Mouse (Mus musculus) T-helper 17 cell (primary cell): ENCODE measurements at regions not wholly inside any gene's neighbourhood (a gene's known extent, or its start where the extent isn't known, plus 50 kb on each side); places are given as distances from the start of the nearest gene placed in this dataset.

Experiments
- in situ Hi-C, 2 experiments: fragments of 300-600 bp; cut with MboI, MseI; formaldehyde crosslinking; loops; 1 replicate in 1 of 2; 2 replicates in 1 of 2; pipeline ENCODE4 v1.15.1; 2025; ENCODE audit warnings: high pct_unique_total_duplicates in 2 of 2

DNA sequence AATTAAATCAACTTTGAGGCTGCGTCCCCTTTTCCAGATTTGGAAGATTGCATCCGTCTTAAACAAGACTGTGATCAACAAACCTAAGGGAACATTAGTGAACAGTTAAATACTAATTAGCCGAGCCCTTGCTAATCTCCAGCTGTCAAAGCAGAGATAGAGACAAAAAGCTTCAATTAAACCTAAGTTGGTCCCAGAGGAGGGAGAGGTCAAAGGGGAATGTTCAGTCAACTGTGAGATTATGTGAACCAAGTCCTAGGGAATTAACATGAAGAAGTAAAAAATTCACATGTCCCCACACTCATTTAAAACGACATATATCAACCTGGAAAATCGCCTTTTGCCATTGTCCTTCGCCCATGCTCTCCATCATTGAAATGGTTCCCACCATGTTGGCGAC lies 59.7 kb upstream of the Tbx20 start:
- in situ Hi-C loops, result no loop called here

DNA sequence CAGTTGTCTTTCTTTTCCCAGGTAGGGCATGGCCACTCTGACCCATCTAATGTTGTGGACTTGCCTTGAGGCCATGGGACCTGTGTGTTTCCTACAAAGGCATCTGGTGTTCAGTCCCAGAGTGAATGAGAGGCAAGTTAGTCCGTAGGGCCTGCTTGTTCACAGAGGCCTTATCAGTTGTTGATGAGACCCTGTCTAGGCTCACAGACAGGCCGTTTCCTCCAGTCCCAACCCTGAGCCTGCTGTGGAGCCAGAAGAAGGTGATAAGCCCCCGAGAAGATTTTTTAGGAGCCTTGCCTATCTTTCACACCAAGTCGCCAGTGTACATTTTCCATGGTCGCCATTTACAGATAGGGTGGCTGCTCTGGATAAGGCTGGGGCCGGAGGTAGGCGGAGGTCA lies 74.1 kb upstream of the Tbx20 start:
- in situ Hi-C loops, result no loop called here

DNA sequence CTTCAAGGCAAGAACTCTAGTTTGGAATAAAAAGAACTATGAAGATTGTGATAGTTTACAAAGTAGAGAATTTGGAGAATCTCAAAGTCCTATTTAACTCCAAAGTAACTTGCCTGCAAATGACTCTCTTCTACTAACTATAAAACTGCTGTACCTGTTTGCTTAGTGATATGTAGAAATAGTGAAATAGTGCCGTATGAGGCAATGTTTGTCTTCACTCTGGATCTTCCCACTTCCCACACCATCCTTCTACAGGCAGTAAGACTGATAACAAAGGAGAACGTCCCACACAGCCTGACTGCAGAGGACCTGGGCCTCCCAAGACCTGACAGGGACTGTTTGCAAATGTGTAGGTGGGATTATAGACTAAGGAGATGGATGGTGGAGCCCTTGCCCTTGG lies 85.4 kb upstream of the Tbx20 start:
- in situ Hi-C loops, result no loop called here

DNA sequence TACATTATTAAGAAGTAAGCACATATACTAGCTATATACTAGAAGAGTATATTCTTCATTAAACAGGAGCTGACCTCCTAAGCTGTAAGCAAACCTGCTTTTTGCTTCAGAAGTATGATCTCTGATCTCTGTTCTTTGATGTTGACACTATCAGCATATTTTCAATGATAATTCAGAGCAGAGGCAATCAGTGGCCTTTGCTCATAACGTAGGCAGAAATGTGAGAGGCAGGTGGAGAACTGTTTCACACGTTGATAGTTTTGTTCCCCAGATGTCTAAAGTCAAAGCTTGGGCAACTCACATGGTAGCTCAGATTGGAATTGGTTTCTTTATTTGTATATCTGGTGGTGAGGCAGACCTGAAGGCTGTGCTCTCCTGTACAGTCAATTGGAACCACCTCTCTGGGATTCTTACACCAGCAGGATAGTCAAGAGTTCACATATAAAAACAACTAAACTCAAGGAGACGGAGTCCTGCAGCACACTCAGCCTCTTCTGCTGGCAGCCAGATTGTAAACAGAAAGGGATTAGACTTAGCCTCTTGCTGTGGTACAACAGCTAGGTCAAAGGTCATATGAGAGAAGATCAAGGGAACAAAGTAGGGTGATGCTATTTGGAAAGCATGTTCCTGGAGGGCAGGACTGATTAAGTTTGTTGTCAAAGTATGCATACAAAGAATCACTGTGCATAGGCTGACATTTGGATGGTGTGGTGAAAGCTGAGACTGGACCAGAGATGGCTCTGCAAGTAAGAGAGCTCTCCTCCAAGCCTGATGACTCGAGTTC lies 92.5 kb upstream of the Tbx20 start:
- in situ Hi-C loops, result no loop called here

DNA sequence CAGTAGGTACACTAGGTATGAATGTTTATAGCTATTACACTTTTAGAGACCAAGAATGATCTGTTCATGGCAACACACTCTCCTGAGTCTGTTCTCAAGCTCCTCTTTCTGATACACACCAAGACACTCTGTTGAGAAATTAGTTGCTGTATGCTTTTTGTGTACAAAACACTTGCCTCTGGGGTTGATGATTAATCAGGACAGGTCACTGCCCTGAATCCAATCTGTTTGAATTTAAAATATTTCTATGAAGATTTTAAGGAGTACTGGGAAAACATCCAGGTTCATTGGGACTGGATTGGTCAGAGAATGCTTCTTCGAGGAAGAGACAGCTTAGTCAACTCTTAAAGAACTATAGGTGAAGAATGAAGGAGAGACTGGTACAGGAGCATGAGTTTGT lies 94.6 kb upstream of the Tbx20 start:
- in situ Hi-C loops, result no loop called here

DNA sequence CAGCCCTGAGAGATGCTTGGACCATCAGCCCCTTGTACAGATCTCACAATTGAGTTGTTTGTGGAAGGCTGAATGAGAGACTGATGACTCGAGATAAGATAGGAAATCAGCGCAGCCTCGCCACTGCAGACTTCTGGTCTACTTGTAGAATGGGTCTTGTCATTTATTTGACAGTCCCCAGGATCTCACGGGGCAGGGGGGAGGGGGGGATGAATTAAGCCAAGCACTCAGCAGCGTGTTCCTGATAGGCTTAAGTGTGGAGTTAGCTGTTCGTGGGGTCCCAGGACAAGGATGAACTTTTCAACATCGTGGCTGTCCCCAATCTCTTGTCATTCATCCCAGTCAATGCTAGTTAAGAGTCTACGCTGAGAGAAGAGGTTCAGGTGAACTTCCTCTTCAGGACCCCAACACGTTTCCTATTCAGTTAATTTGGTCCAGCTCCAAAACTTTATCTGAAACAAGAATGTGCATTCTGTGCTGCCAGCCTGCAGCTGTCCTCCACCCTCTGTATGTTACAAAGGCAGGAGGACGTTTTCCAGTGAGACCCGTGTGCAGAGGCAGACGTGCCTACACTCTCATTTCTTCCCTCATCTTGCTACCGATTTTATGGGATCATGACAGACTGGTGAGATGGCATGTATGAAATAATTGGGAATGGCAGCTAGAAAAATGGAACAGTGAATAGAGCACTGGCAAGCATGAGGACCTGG lies 100.5 kb upstream of the Tbx20 start:
- in situ Hi-C loops, result no loop called here

DNA sequence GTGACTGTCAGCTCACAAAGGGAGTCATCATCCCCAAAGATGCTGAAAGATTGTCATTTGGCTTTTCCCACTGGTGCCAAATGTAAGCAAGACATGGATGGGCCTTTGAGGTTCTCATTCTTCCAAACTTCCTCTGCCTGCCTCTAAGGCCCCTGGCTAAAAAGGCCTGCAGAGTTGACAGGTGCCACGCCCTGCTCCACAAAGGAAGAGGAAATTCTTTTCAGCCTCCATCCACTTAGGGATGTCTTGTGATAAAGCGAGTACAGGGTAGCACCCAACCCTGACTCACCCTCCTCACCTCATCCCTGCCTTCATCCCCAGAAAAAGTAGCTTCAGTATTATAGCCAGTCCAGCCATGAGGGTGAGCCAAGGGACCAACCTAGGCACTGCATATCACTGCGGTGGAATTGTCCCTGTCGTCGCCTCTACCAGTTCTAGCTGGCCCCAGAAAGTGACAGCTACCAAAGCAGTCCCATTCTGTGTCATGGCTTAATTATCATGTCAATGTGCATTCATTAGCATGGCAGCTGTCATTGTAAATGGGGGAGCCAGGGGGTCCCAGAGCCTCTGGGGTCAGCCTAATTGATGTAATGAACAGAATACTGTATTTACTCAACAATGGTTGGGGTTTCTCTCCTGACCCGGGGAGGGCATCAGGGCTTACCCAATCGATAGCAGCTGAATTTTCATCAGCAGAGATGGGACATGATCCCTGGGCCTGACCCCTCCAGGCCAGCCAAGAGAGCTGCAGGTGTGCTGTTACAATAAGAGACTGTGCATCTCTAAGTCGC lies 104.5 kb upstream of the Tbx20 start:
- in situ Hi-C loops, result no loop called here

DNA sequence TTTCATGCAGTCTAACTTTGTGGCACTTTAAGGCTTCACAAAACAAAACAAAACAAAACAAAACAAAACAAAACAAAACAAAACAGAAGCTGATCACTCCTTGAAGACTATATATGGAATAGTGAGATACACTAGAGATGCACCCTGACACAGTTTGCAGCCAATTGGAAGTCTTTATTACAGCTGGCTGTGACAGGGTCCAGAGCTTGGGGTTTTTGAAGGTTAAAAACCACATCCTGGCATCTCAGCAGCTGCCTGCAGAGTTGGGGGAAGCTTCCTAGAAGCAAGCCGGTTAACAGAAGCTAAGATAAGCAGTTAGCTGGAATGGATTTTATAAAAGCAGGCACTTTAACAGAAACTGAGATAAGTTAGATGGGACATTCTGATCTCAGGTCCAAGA lies 105.6 kb upstream of the Tbx20 start:
- in situ Hi-C loops, result loop anchor here in 1 of 2 experiments (10.0 kb wide), 1 partner anchor 495 kb away; no protein-coding TSS in a partner anchor

DNA sequence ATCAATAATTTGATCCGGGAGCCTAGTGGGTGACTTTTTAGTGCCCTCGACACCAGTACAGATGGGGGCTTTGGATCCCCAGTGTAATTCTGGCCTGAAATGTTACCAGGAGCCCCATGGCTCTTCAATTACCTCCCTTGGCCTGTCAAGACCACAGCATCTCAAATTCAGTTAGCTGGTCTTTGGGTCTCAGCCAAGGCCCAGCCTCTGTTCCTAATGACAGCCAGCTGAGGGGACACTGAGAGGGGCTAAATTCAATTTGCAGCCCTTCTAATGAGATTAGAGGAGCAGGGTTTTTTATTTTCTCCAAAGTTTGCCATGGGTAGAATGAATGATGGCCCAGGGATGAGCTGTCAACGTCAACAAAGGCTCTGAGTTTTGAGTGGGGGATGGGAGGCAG lies 109.9 kb upstream of the Tbx20 start:
- in situ Hi-C loops, result loop anchor here in 1 of 2 experiments (10.0 kb wide), 1 partner anchor 491 kb away; no protein-coding TSS in a partner anchor

DNA sequence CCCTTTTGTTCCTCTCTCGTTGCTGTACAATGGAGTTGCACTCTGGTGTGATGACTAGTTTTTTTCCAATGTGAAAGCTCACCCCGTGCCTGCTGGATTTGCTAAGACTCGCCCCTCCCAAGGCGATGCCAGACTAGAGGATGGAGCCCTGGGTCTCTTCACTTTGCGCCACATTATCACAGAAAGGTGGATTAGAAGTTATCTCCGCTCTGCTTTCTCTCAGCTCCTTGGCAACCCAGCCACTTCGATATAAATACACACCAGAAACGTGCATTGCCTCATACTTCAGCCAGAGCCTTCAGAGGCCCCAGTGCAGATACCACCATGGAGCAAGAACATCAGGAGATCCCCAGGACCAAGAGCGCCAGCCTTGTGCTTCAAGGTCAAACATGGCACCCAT lies 114.2 kb upstream of the Tbx20 start:
- in situ Hi-C loops, result loop anchor here in 1 of 2 experiments (10.0 kb wide), 1 partner anchor 487 kb away; no protein-coding TSS in a partner anchor

DNA sequence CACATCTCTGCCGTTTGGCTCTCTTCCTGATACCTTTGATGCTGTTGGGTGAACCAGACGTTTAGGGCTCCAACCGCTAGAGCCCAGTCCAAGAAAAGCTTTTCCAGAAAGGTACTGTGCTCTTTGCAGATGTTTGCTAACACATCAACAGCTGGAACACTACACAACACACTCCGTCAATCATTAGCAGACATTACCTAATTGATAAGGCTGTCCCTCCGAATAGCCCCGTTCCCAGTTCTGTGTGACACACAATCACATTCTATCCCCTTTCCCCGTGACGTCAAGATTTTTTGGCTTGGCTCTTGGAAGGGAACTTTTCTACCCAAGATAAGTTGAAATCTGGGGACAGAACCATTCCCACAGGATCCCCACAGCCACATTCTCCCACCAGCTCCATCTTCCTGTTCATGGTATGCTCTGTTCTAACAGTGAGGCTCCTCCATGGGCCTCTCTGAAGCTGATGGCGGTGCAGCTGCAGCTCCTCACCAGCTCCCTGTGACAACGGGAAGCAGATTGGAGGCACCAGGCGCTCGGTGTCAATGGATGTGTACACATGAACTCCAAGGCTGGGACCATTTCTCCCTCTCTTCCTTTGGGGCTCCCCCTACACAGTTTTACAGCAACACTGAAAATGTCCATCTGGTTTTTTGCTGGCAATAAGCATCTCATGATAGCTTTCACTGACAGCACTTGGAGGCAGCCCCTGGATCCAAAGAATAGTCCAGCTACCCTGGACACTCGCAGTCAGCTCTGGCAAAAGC lies 122.6 kb upstream of the Tbx20 start:
- in situ Hi-C loops, result no loop called here

DNA sequence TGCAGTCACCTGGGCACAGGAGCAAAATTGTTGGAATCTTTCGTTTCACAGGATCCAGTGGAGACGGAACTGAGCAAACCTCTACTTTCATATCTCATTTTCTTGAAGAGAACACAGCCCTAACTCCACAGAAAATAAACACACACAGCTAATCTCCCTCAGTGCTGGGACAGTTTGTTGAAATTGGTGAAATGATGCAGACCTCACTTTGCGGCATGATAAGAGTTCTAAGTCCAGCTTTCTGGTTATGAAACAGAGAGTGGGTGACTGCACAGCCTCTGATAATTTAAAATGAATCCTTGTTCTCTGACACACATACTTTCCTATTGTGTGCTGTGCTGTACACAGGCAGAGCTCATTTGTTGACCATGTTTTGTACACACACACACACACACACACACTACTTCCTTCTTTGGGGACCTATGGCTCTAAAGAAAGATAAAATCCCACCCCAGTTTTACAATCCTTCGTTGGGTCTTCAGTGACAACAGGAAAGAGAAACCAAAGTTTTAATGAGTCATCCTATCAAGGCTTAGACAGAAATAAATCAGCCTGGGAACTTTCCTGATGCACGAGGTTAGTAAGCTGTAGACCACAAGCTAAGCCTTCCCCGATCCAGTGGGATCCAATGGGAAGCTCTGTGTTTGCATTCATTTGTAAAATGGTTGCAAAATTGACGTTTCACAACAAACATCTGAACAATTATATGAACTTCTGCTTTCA lies 125.3 kb upstream of the Tbx20 start:
- in situ Hi-C loops, result no loop called here

DNA sequence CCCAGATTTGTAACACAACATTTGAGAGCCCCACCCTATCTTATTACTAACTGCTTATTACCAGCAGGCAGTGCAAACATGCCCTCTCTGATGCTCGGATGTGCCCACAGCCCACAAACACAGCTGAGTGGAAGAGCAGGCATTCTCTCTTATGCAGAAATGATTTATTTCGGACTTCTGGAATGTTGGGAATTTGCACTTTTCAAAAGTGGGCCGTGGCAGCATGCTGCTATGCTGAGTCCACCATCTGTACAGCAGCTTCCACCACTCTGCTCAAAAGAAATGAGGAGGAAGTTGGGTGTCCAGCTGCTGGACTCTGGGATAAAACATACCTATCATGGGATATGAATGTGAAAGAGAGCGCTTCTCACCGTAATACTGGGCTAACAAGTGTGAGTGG lies 129.6 kb upstream of the Tbx20 start:
- in situ Hi-C loops, result no loop called here

DNA sequence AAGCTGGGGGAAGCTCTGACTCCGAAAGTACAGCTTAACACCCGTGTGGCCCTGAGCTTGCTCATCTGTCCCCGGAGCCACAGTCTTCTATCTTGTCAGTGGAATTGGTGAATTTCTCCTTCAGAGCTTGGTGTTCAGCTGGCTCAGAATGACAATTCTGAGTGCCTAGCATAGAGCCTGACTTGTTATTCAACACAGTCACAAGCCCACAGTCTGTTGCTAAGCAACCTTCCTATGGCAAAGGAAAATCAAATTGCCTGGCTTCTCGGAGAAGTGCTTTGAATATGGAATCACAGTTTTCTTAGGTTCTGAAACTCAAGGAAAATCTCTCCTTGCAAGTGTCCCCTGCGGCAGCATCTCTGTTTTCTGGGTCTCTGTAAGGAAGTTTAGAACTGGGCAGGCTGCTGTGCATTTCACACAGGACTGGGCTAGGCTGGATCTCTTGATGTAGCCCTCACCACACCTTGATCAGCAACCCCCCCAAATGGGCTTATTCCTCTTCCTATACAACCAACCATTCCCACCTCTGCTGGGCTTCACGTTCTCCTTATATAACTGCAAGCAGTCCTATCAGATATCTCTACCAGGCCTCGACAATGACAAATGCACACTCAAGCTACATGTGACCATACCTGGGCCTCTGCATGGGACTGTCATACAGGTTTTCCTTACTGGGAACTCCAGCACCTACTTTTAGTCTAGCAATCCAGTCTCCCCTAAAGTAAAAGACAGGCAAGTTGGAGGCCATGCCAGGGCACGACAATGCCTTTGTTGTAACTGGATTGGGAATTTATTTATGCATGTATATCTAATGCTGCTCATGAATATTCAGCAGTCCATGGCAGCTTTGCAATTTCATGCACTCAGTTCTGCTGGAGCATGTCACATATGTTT lies 135.2 kb upstream of the Tbx20 start:
- in situ Hi-C loops, result no loop called here

DNA sequence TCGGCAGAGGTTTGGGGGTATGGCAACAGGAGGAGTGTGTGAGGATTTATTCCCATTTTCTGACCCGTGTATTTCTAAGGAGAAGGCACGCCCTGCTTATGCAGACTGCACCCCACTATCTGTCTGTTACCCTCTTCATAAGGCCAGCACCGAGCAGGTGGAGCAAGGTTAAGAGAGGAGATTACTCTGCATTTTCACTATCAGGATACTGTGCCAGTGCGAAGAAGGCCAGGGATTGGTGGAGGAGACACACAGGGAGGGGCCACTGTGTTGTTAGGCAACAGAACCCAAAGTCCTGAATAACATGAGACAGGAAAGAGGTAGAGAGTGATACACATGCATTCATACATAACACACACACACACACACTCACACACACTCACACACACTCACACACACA lies 136.6 kb upstream of the Tbx20 start:
- in situ Hi-C loops, result no loop called here

DNA sequence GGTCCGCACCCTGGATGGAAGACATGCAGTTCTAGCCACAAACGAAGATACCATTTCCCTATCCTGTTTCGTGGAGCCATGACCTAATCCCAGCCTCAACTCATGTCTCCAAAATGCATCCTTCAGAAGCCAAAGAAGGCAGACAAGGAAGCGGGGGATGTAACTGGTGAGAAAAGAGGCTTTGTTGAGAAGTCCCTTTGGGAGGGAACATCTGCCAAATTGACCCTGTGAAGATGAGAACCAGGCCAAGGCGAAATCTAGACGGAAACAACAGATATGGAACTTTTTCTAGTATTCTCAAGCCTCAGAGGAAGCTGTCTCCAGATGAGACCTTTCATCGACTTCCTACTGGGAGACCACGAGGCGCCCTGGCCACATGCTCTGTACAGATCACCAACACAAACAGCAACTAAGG lies 145.9 kb upstream of the Tbx20 start:
- in situ Hi-C loops, result no loop called here

DNA sequence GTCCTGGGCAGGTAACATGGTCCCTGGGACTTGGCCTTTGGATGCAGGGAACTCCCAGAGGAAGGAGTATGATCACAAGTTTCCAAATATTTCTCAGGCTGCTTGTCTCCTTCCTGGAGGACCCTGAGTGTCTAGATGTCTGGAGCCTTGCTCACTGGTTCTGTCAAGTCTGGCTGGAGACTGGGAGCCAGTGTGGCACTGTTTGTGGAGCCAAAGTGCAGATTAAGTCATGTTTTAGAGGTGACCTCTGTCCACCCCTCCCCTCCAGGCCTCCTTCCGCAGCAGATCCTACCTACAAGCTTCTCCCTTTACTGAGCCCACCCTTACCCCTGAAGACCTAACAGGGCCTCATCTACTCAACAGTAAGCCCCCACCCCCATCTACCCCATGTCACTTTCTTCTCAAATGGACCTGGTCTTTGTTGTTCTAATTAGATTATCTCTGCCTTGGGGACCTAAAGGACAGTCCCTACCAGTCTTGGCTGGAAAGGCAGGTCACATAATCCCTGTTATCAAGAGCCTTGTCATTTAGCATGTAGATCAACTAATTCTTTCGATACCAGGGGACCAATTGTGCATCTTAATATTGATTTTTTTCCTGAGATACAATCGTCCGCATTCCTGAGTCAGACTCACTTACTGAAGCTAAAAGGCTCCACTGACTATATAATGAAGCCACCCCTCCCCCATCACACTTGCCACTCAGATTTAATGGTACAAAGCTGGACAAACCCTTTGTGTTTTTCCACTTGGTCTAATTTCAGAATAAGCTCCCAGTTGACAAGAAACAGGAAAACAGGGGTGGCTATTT lies 148.2 kb upstream of the Tbx20 start:
- in situ Hi-C loops, result no loop called here

DNA sequence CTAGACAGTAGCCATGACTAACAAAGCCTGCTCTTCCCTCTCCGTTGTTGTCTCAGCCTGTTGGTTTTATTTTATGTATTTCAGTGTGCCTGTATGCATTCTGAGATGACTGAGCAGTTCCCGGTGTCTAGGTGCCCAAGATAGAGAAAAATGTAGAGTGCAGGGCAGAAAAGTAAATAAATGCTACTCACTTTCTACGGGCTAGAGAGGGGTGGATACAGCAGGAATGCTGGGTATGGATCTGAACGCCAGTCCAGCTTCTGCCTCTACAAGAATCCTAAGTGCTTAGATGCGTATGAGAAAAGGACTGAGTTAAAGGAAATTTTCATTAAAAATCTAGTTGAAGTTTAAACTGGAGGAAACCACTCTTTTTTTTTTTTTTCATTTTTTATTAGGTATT lies 149.4 kb upstream of the Tbx20 start:
- in situ Hi-C loops, result no loop called here

DNA sequence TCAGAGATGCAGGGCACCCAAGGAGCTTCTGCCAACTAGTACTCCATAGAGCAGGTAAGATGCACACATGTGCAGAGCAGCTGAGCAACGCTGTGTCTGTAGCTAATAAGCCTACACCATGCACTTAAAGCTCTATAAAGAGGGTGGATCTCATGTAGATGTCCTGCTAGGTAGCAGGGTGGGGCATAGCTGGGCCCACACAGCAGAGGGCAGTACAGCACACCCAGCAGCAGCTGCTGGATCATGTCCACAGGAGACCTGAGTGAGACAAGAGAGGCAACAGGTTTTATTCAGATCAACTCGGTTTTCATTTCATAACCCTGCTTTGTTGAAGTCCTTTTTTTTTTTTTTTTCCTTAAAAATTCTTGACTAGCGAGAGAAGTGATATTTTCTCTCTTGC lies 151.5 kb upstream of the Gm10181 start:
- in situ Hi-C loops, result no loop called here
